Mouse (Mus musculus) erythroblast, embryonic 14.5 days (primary cell): Measurements from ENCODE around the gene Foxd3.

Experiments
- GATA1 ChIP-seq: IDR thresholded peaks from 2 replicates; pipeline ENCODE4 v1.6.1; 2012; ENCODE audit warnings: low read length, inconsistent platforms, mixed read lengths
- TAL1 ChIP-seq: IDR thresholded peaks from 3 replicates; pipeline ENCODE4 v1.6.1; 2012; ENCODE audit warnings: low read length, inconsistent platforms, mixed read lengths

GRCm38 (mm10) chr4:99655937-99656604, at the start of gene Foxd3:
- TF ChIP-seq GATA1 (no peak), TAL1 (no peak)
